8 mouse cellular contexts compared by ENCODE assay signal in genomic region chr7:3694949-3695305, GRCm38 (mm10). TPM values are rescaled to one million over a fixed set of nuclear protein-coding genes. Genes with fewer than 3 reads are reported as not detected.
A peak's percentile ranks its signal among the peaks of the same experiment; 100 is the strongest.
DNase-seq lines count a peak whose midpoint lies in the region; ATAC-seq and TF ChIP-seq lines count a peak whose summit lies in the region.
"Not testable (repeated sequence)": the region's sequence is repeated elsewhere in the genome, so short reads cannot be mapped to it uniquely, and the experiment has no call there.

No protein-coding gene starts in this region.

- H3K27me3 ChIP-seq in embryonic facial prominence, embryonic 12.5 days; hindbrain, embryonic 12.5 days; liver, embryonic 16.5 days (ENCODE audit: control insufficient read depth, insufficient read depth, low read depth, low read length); midbrain, embryonic 15.5 days (replicated peaks); stomach, embryonic 15.5 days (replicated peaks): not testable (repeated sequence)

- peaks cover 21% of the 10 kb centered on the region for H3K4me1 ChIP-seq in embryonic facial prominence, embryonic 12.5 days
- H3K4me1 ChIP-seq in hindbrain, embryonic 12.5 days, result peaks cover 19% of the 10 kb centered on the region
- H3K4me1 ChIP-seq in liver, embryonic 16.5 days (ENCODE audit: control insufficient read depth, low read depth, low read length), result peaks cover 25% of the 10 kb centered on the region
- peaks cover 27% of the 10 kb centered on the region for H3K4me1 ChIP-seq in midbrain, embryonic 15.5 days
- not testable (repeated sequence) for H3K4me1 ChIP-seq in stomach, embryonic 15.5 days

- peak overlapping the region; percentile 92 for H3K9ac ChIP-seq in embryonic facial prominence, embryonic 12.5 days
- peak overlapping the region; percentile 88 for H3K9ac ChIP-seq in hindbrain, embryonic 12.5 days
- peak overlapping the region; percentile 85 for H3K9ac ChIP-seq in liver, embryonic 16.5 days (ENCODE audit: low read depth, low read length)
- peak overlapping the region; percentile 96 for H3K9ac ChIP-seq in midbrain, embryonic 15.5 days
- H3K9ac ChIP-seq in stomach, embryonic 15.5 days, result peak overlapping the region; percentile 81

- intact Hi-C loops in gastrocnemius, adult 2 months (cut with DNase I), result loop anchor here (5.0 kb wide), 2 partner anchors 48 to 68 kb away; partner anchors contain the start of genes Cnot3, Prpf31 and Tfpt

- TF ChIP-seq CTCF in gastrocnemius, adult 2 months (IDR thresholded peaks at IDR 0.05), result not testable (repeated sequence)

- peak overlapping the region; percentile 69 for H3K4me3 ChIP-seq in embryonic facial prominence, embryonic 12.5 days
- H3K4me3 ChIP-seq in gastrocnemius, adult 2 months, result peak overlapping the region; percentile 76
- H3K4me3 ChIP-seq in hindbrain, embryonic 12.5 days, result peak overlapping the region; percentile 72
- peak overlapping the region; percentile 80 for H3K4me3 ChIP-seq in liver, embryonic 16.5 days (ENCODE audit: low read depth, low read length)
- H3K4me3 ChIP-seq in midbrain, embryonic 15.5 days, result peak overlapping the region; percentile 91
- peak overlapping the region; percentile 71 for H3K4me3 ChIP-seq in stomach, embryonic 15.5 days (replicated peaks)

- peak overlapping the region; percentile 97 for H3K27ac ChIP-seq in embryonic facial prominence, embryonic 12.5 days
- peak overlapping the region; percentile 98 for H3K27ac ChIP-seq in gastrocnemius, adult 2 months
- H3K27ac ChIP-seq in hindbrain, embryonic 12.5 days, result peak overlapping the region; percentile 94
- peak overlapping the region; percentile 12; the same call in 1 of the 2 replicates for H3K27ac ChIP-seq in liver, embryonic 16.5 days (ENCODE audit: low read length)
- H3K27ac ChIP-seq in midbrain, embryonic 15.5 days, result peak overlapping the region; percentile 96
- peak overlapping the region; percentile 97 for H3K27ac ChIP-seq in stomach, embryonic 15.5 days

- H3K36me3 ChIP-seq in embryonic facial prominence, embryonic 12.5 days, result peaks cover 35% of the 10 kb centered on the region
- peaks cover 35% of the 10 kb centered on the region for H3K36me3 ChIP-seq in hindbrain, embryonic 12.5 days
- not testable (repeated sequence) for H3K36me3 ChIP-seq in liver, embryonic 16.5 days (ENCODE audit: control insufficient read depth, insufficient read depth)
- H3K36me3 ChIP-seq in midbrain, embryonic 15.5 days (replicated peaks), result peaks cover 23% of the 10 kb centered on the region
- H3K36me3 ChIP-seq in stomach, embryonic 15.5 days, result 0 out of 2 replicates have a peak, but pooled peaks cover 17% of the 10 kb centered on the region

- not testable (repeated sequence) for H3K9me3 ChIP-seq in embryonic facial prominence, embryonic 12.5 days; hindbrain, embryonic 12.5 days (replicated peaks); liver, embryonic 16.5 days (replicated peaks; ENCODE audit: control insufficient read depth, low read length); midbrain, embryonic 15.5 days; stomach, embryonic 15.5 days

- WGBS in embryonic facial prominence, embryonic 12.5 days, result 4% methylated on average over 9 of the region's 9 CpGs
- whole genome bisulfite sequencing in hindbrain, embryonic 12.5 days, result 8% methylated on average over 9 of the region's 9 CpGs
- WGBS in liver, embryonic 16.5 days (ENCODE audit: insufficient replicate concordance), result 5% methylated on average over 9 of the region's 9 CpGs
- WGBS in midbrain, embryonic 15.5 days, result 6% methylated on average over 9 of the region's 9 CpGs
- WGBS in stomach, embryonic 15.5 days, result 2% methylated on average over 9 of the region's 9 CpGs

- H3K4me2 ChIP-seq in embryonic facial prominence, embryonic 12.5 days (replicated peaks), result peak overlapping the region; percentile 77
- peak overlapping the region; percentile 85 for H3K4me2 ChIP-seq in hindbrain, embryonic 12.5 days (replicated peaks)
- peak overlapping the region; percentile 99 for H3K4me2 ChIP-seq in liver, embryonic 16.5 days (ENCODE audit: low read depth, low read length)
- peak overlapping the region; percentile 85 for H3K4me2 ChIP-seq in midbrain, embryonic 15.5 days
- H3K4me2 ChIP-seq in stomach, embryonic 15.5 days, result peak overlapping the region; percentile 78

- DNase-seq in adipocyte (ENCODE audit: low spot score), result peak; percentile 39
- DNase-seq in gastrocnemius, adult 2 months, result peak; percentile 43
- peak; percentile 29 for DNase-seq in kidney, postnatal 10 days

- ATAC-seq in embryonic facial prominence, embryonic 12.5 days (ENCODE audit: insufficient number of reproducible peaks, insufficient read depth, low FRiP score, low TSS enrichment); hindbrain, embryonic 12.5 days (ENCODE audit: low FRiP score); liver, embryonic 16.5 days (ENCODE audit: low read depth); midbrain, embryonic 15.5 days (replicated peaks); stomach, embryonic 15.5 days (ENCODE audit: insufficient read depth, low FRiP score, low read depth): not testable (repeated sequence)

RNA-seq across cellular contexts. Expression of gene Mboat7, which starts 1.6 kb away (rescaled TPM):
- 58.3 and 60.8 TPM in 2 replicates for polyA plus RNA-seq in embryonic facial prominence, embryonic 12.5 days (2016; fragmentation: Nextera tagmentation; extraction: Ambion mirVana)
- total RNA-seq in gastrocnemius, adult 2 months (2021), result 10 to 100 TPM in 1 of 2 experiments, 1 to 10 TPM in 1; 8.9 to 10.1 TPM
- polyA plus RNA-seq in hindbrain, embryonic 12.5 days (2016; fragmentation: Nextera tagmentation; extraction: Ambion mirVana), result 50.8 and 57.4 TPM in 2 replicates
- polyA plus RNA-seq in liver, embryonic 16.5 days (2015; fragmentation: Nextera tagmentation; extraction: Ambion mirVana), result 19.0 and 22.0 TPM in 2 replicates
- 103 and 110 TPM in 2 replicates for polyA plus RNA-seq in midbrain, embryonic 15.5 days (2015; fragmentation: Nextera tagmentation; extraction: Ambion mirVana)
- 51.2 and 53.2 TPM in 2 replicates for polyA plus RNA-seq in stomach, embryonic 15.5 days (2015; fragmentation: Nextera tagmentation; extraction: Ambion mirVana)

RNA-seq across cellular contexts. Expression of gene Tsen34, which starts 2.3 kb away (rescaled TPM):
- polyA plus RNA-seq in embryonic facial prominence, embryonic 12.5 days (2016; fragmentation: Nextera tagmentation; extraction: Ambion mirVana), result 283 and 284 TPM in 2 replicates
- 10 to 100 TPM; 22.7 to 31.9 TPM for total RNA-seq in gastrocnemius, adult 2 months (2021)
- polyA plus RNA-seq in hindbrain, embryonic 12.5 days (2016; fragmentation: Nextera tagmentation; extraction: Ambion mirVana), result 217 and 228 TPM in 2 replicates
- 41.1 and 41.9 TPM in 2 replicates for polyA plus RNA-seq in liver, embryonic 16.5 days (2015; fragmentation: Nextera tagmentation; extraction: Ambion mirVana)
- 301 and 329 TPM in 2 replicates for polyA plus RNA-seq in midbrain, embryonic 15.5 days (2015; fragmentation: Nextera tagmentation; extraction: Ambion mirVana)
- polyA plus RNA-seq in stomach, embryonic 15.5 days (2015; fragmentation: Nextera tagmentation; extraction: Ambion mirVana), result 248 and 261 TPM in 2 replicates

RNA-seq across cellular contexts. Expression of gene Rps9, which starts 8.9 kb away (rescaled TPM):
- polyA plus RNA-seq in embryonic facial prominence, embryonic 12.5 days (2016; fragmentation: Nextera tagmentation; extraction: Ambion mirVana), result 1,360 and 1,379 TPM in 2 replicates
- 100 to 1,000 TPM; 399 to 461 TPM for total RNA-seq in gastrocnemius, adult 2 months (2021)
- polyA plus RNA-seq in hindbrain, embryonic 12.5 days (2016; fragmentation: Nextera tagmentation; extraction: Ambion mirVana), result 989 and 1,031 TPM in 2 replicates
- polyA plus RNA-seq in liver, embryonic 16.5 days (2015; fragmentation: Nextera tagmentation; extraction: Ambion mirVana), result 666 and 772 TPM in 2 replicates
- 701 and 709 TPM in 2 replicates for polyA plus RNA-seq in midbrain, embryonic 15.5 days (2015; fragmentation: Nextera tagmentation; extraction: Ambion mirVana)
- 1,416 and 1,486 TPM in 2 replicates for polyA plus RNA-seq in stomach, embryonic 15.5 days (2015; fragmentation: Nextera tagmentation; extraction: Ambion mirVana)

RNA-seq across cellular contexts. Expression of gene Tmc4, which starts 17.6 kb away (rescaled TPM):
- polyA plus RNA-seq in embryonic facial prominence, embryonic 12.5 days (2016; fragmentation: Nextera tagmentation; extraction: Ambion mirVana), result 6.2 and 7.4 TPM in 2 replicates
- 1 to 10 TPM in 1 of 2 experiments, under 1 TPM in 1; 0.38 to 1.3 TPM for total RNA-seq in gastrocnemius, adult 2 months (2021)
- polyA plus RNA-seq in hindbrain, embryonic 12.5 days (2016; fragmentation: Nextera tagmentation; extraction: Ambion mirVana), result 5.5 and 6.7 TPM in 2 replicates
- 4.5 and 4.6 TPM in 2 replicates for polyA plus RNA-seq in liver, embryonic 16.5 days (2015; fragmentation: Nextera tagmentation; extraction: Ambion mirVana)
- polyA plus RNA-seq in midbrain, embryonic 15.5 days (2015; fragmentation: Nextera tagmentation; extraction: Ambion mirVana), result 6.2 and 6.7 TPM in 2 replicates
- polyA plus RNA-seq in stomach, embryonic 15.5 days (2015; fragmentation: Nextera tagmentation; extraction: Ambion mirVana), result 70.9 and 72.8 TPM in 2 replicates

RNA-seq across cellular contexts. Expression of gene Pirb, which starts 25.3 kb away (rescaled TPM):
- 0.08 TPM in 1 of 2 replicates, not detected in the other for polyA plus RNA-seq in embryonic facial prominence, embryonic 12.5 days (2016; fragmentation: Nextera tagmentation; extraction: Ambion mirVana)
- under 1 TPM; 0.61 to 0.84 TPM for total RNA-seq in gastrocnemius, adult 2 months (2021)
- polyA plus RNA-seq in hindbrain, embryonic 12.5 days (2016; fragmentation: Nextera tagmentation; extraction: Ambion mirVana), result 0.19 and 0.30 TPM in 2 replicates
- 6.0 and 7.4 TPM in 2 replicates for polyA plus RNA-seq in liver, embryonic 16.5 days (2015; fragmentation: Nextera tagmentation; extraction: Ambion mirVana)
- 0.33 and 0.43 TPM in 2 replicates for polyA plus RNA-seq in midbrain, embryonic 15.5 days (2015; fragmentation: Nextera tagmentation; extraction: Ambion mirVana)
- polyA plus RNA-seq in stomach, embryonic 15.5 days (2015; fragmentation: Nextera tagmentation; extraction: Ambion mirVana), result 2.4 and 2.9 TPM in 2 replicates

Comparison
In these comparisons a context has a peak if more than half of its experiments do, and no peak if none do; other contexts are left out.
1. H3K27ac ChIP-seq: peak in every context shown above with its lines; median percentile 98 in gastrocnemius, adult 2 months; 97 in embryonic facial prominence, embryonic 12.5 days; 97 in stomach, embryonic 15.5 days; 96 in midbrain, embryonic 15.5 days; 94 in hindbrain, embryonic 12.5 days; 12 in liver, embryonic 16.5 days.